Mouse (Mus musculus): Measurements from ENCODE around the gene Ccdc159.

Gene Ccdc159

DNA sequence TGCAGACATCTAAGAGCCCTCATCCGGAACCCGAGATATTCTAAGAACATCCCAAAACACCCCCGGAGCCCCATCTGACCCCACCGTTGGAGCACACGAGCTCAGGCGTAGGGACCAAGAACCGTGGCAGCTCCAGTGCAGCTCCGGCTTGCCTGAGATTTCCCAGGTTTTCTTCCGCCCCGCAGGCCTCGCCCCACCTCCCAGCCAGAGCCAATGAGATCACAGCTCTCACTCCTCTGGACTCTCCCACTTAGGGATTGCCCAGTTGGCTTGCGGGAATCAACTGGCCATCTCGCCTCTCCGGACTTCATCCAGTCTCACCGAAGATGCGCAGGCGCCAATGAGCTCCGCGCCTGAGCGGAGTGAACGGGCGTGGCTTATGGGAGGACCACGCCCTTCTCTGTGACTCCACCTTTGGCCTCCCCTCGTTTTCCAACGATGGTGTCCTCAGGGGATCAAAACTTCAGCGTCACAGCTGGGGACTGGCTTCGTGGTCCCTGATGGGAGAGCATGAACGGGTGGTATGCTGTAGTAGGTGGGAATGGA, at the start of gene Ccdc159, which contains the start of gene Tmem205:
Gene Ccdc159, plus strand, starts transcription at position 264 of the 546 bp plus-strand sequence.
Gene Tmem205, minus strand, starts transcription at position 349 of the 546 bp plus-strand sequence.
- DNase-seq, result peak; percentile 89 to 92

GRCm38 (mm10) chr9:21889229-21889628, 38.0 kb upstream of the Ccdc159 start:
- DNase-seq, result no peak

DNA sequence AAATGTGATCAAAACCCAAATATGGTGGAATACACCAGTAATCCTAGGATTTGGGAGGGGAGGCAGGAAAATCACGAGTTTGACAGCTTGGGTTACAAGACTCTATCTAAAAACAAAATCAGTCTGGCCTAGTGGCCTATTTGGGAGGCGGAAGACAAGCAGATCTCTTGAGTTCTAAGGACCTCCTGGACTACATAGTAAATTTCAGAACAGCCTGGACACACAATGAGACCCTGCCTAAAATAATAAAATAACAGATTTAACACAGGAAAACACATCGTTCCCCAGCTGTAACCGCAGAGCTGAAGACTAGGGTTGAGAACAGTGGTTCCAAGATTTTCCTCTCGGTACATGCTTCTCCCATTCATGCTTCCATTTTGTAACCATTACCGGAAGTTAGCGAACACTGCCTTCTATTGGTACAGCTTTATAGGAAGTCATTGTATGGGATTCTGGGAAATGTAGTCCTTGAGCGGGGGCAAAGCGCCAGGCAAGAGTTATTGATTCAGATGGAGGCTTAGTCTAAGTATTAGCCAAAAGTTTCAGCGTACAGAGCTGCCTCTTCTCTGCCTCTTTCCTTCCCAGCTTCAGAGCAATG, 25.9 kb upstream of the Ccdc159 start:
- peak; percentile 70 to 75 for DNase-seq

- DNase-seq, result no peak
Measured at GRCm38 (mm10) chr9:21904031-21904430, 23.2 kb upstream of the Ccdc159 start.

DNA sequence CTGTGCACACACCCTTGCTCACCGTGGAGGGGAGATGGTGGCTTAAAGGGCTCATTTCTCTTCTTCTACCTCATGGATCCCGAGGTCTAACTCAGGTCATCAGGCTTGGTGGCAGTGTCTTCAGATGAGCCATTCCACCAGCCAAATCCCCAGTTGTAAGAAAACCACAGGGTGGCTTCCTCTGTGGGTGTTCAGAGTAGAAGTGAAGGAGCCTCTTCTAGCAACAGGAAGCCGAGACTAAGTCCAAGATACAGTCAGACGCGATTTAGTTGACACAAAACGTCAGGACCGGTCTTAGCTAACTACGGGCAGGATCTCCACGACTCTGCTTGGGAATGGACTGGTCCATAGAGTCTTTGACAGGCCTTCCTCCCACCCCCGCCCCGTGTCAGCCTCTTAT, 19.1 kb upstream of the Ccdc159 start:
- DNase-seq, result no peak

DNA sequence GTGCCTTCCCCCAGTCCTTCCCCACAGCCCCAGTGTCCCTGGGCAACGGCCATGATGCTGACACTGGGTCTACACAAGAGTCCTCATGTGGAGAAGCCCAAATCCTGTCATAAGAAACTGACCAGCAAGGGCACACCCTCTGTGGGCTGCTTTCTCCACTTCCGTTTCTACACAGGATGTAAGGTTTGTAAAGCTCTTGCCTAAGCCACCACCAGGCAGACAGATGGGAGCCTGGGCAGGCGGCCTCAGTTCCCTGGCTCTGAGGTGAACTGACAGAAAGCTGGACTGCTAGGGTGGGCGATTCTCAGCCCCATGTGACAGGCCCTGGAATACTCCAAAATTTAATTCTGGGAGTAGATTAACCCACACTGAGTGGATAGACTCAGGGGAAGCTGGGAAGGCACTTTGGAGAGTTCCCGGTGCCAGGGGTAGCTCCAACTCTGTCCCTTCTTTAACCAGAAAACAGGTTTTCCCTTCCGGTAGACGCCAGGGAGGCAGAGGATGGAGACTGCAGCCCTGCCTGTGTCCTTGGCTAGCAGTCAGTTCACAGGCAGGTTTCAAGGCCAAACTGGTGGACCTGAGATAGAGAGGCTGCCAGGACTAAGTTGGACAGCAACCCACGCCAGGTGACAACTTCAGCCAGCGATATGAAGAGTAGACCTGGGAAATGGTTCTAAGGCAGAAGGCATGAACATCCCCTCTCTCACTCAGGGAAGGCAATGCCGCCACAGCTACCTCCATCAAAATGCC, 17.6 kb upstream of the Ccdc159 start:
- DNase-seq, result peak in 1 of 2 experiments; percentile 40

- no peak for DNase-seq
Measured at GRCm38 (mm10) chr9:21916851-21917492, 10.3 kb upstream of the Ccdc159 start.

GRCm38 (mm10) chr9:21917493-21918034, 9.7 kb upstream of the Ccdc159 start:
- DNase-seq, result no peak

DNA sequence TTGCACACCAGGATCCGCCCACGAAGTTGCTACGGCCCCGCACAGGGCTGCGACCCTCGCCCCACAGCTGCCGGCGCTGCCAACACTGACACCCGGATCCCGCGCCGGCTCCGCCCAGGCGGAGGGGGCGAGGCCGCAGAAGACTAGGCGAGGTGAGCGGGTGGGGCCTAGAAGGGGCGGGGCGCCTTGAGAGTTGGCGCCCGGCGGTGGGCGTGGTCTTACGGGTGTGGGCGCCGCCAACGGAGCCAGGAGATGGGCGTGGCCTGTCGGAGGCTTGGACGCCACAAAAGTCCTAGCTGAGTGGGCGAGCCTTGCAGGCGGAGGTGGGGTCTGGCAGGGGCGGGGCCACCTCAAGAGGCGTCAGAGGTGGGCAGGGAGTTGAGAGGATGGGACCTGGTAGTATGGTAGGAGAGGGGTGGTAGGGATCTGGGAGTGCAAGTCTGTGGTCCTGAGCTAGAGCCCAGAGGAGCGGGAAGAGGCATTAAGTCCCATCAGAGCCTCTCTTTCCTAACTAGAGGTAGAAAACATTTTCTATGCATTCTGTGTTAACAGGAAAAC, 9.2 kb upstream of the Ccdc159 start, which contains the start of gene Rab3d:
Gene Rab3d, minus strand, starts transcription at position 158 of the 558 bp plus-strand sequence.
- peak; percentile 85 to 90 for DNase-seq

GRCm38 (mm10) chr9:21918692-21919384, 8.4 kb upstream of the Ccdc159 start:
- DNase-seq, result no peak

- no peak for DNase-seq
Measured at GRCm38 (mm10) chr9:21923036-21923435, 4.2 kb upstream of the Ccdc159 start.

- no peak for DNase-seq
Measured at GRCm38 (mm10) chr9:21923490-21924098, 3.7 kb upstream of the Ccdc159 start.

GRCm38 (mm10) chr9:21924099-21924493, 3.2 kb upstream of the Ccdc159 start:
- DNase-seq, result peak; percentile 58 to 60

- no peak for DNase-seq
Measured at GRCm38 (mm10) chr9:21925034-21925433, 2.2 kb upstream of the Ccdc159 start.

DNA sequence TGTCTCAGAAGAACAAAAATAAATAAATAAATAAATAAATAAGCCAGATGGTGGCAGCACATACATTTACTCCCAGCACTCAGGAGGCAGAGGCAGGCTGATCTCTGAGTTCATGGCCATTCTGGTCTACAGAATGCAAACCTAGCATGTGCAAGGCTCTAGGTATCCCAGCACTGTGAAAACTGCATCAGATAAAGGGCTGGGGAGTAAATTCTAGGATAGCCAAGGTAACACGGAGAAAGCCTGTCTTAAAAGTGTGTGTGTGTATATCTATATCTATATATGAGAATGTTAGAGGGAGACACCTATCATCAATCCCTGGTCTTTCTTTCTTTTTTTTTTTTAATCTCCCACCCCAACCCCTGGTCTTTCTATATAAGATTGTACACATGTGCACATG, 1.8 kb upstream of the Ccdc159 start:
- no peak for DNase-seq

- DNase-seq, result no peak
Measured at GRCm38 (mm10) chr9:21926155-21926554, 1.1 kb upstream of the Ccdc159 start.

DNA sequence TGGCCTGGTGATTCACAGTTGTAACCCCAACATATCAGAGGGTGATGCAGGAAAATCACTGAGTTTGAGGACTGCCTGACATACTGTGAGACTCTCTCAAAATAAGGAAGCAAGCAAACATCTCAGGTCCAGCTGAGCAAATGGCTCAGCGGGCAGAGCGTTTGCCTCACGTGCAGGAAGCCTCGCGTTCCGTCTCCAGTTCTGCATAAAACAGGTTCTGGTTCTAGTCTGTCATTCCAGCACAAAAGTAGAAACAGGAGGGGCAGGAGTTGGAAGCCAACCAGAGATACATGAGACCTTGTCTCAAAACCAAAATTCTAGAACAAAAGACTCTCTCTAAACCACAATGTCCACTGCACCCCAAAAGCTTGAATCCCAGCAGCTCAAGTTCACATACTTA, 487 bp upstream of the Ccdc159 start:
- no peak for DNase-seq

- DNase-seq, result no peak
Measured at GRCm38 (mm10) chr9:21929208-21929607, 1.9 kb downstream of the Ccdc159 start.

DNA sequence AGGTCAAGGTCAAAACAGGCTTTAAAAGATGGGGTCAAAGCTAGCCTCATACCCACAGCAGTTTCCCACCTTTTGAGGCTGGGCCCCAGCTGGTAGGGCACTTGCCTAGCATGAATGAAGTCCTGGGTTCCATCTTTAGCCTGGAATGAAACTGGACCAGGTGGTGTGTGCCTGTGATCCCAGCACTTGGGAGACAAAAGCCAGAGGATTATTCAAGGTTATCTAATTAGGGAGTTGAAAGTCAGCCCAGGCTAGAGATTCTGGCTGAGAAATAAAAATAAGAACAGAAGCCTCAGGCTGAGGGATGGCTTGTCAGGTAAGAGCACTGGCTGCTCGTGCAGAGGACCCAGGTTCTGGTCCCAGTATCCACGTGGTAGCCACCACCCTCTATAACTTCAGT, 4.7 kb downstream of the Ccdc159 start:
- no peak for DNase-seq

GRCm38 (mm10) chr9:21932445-21933137, 5.3 kb downstream of the Ccdc159 start:
- DNase-seq, result no peak

- DNase-seq, result no peak
Measured at GRCm38 (mm10) chr9:21934021-21934420, 6.8 kb downstream of the Ccdc159 start.

All from cerebellum, postnatal 36 days (tissue).